Mouse (Mus musculus) brain, embryonic 14.5 days (tissue): ENCODE data around the gene Tmem54.

Experiments used
- CTCF ChIP-seq: fragments of 200-500 bp; IDR thresholded peaks from 2 replicates; pipeline ENCODE4 v1.5.1; 2012; ENCODE audit warnings: inconsistent platforms, mild to moderate bottlenecking, moderate library complexity, borderline replicate concordance; ENCODE audit not compliant: insufficient read depth, insufficient read length; ENCODE audit errors: extremely low read depth
- POLR2A ChIP-seq: fragments of 200-500 bp; IDR thresholded peaks from 2 replicates; pipeline ENCODE4 v1.6.1; 2012; ENCODE audit warnings: mild to moderate bottlenecking, inconsistent platforms, borderline replicate concordance; ENCODE audit not compliant: poor library complexity, insufficient read depth, insufficient read length, severe bottlenecking; ENCODE audit errors: extremely low read depth

GRCm38 (mm10) chr4:129067638-129068415 lies 37.5 kb upstream of the Tmem54 start:
- no peak for TF ChIP-seq CTCF
- no peak for TF ChIP-seq POLR2A
